Mouse (Mus musculus) hindbrain, embryonic 11.5 days (tissue): ENCODE data around the gene Armc2. TPM values are rescaled to one million over a fixed set of nuclear protein-coding genes. Genes with fewer than 3 reads are reported as not detected.

Source experiments
- ATAC-seq: fragments of 200-750 bp; cut with Nextera tagmentation; 2 replicates; pipeline ENCODE4 v1.8.0; 2017; ENCODE audit warnings: mild to moderate bottlenecking, moderate TSS enrichment, moderate library complexity; ENCODE audit not compliant: low FRiP score
- DNase-seq: peaks from one replicate; pipeline ENCODE4 v3.0.0-alpha.2; 2015; ENCODE audit warnings: low spot score
- H3K27ac ChIP-seq: fragments of 300-500 bp; sonication (generic); 2 replicates; pipeline ENCODE4 v1.5.1; 2014; ENCODE audit warnings: mild to moderate bottlenecking, low read depth, low read length
- H3K27me3 ChIP-seq: fragments of 300-500 bp; sonication (generic); 2 replicates; pipeline ENCODE4 v1.6.1; 2014; ENCODE audit warnings: mild to moderate bottlenecking, low read length, moderate library complexity, mixed read lengths; ENCODE audit not compliant: control insufficient read depth, insufficient read depth
- H3K36me3 ChIP-seq: fragments of 300-500 bp; sonication (generic); 2 replicates; pipeline ENCODE4 v1.6.1; 2014; ENCODE audit warnings: mild to moderate bottlenecking, low read length, moderate library complexity, mixed read lengths; ENCODE audit not compliant: control insufficient read depth, insufficient read depth
- H3K4me1 ChIP-seq: fragments of 300-500 bp; sonication (generic); replicated peaks from 2 replicates; pipeline ENCODE4 v1.6.1; 2014; ENCODE audit warnings: low read length, mixed read lengths; ENCODE audit not compliant: control insufficient read depth, insufficient read depth
- H3K4me2 ChIP-seq: fragments of 300-500 bp; sonication (generic); replicated peaks from 2 replicates; pipeline ENCODE4 v1.6.1; 2014; ENCODE audit warnings: mild to moderate bottlenecking, low read depth, low read length
- H3K4me3 ChIP-seq: fragments of 300-500 bp; sonication (generic); 2 replicates; pipeline ENCODE4 v1.5.1; 2014; ENCODE audit warnings: low read depth, low read length
- H3K9ac ChIP-seq: fragments of 300-500 bp; sonication (generic); 2 replicates; pipeline ENCODE4 v1.6.1; 2014; ENCODE audit warnings: low read depth, low read length
- H3K9me3 ChIP-seq: fragments of 300-500 bp; sonication (generic); 2 replicates; pipeline ENCODE4 v1.6.1; 2016; ENCODE audit warnings: low read length; ENCODE audit not compliant: control insufficient read depth
- WGBS: fragments of 180-500 bp; shearing (Covaris S2); extraction: QIAGEN DNeasy Blood & Tissue Kit; methylation state at CpG from one replicate; pipeline ENCODE4 v1.1.7; 2014; 5-methylcytosine and 5-hydroxymethylcytosine counted together
- polyA plus RNA-seq: library from polyadenylated mRNA; unstranded; fragments of >200 nt; fragmentation: Nextera tagmentation; extraction: Ambion mirVana; gene quantifications from 2 replicates; pipeline ENCODE4 v1.2.1, GENCODE M21; 2014

Gene Armc2
- polyA plus RNA-seq, 1 experiment from 2014 or later = 3.2 TPM

- no peaks in the 10 kb centered on the region for H3K27me3 ChIP-seq
- ATAC-seq = no peak
- no peak overlapping the region for H3K4me2 ChIP-seq
- no peak overlapping the region for H3K9ac ChIP-seq
- 79% methylated on average over 1 of the region's 1 CpGs for WGBS
- H3K9me3 ChIP-seq = no peaks in the 10 kb centered on the region
- H3K27ac ChIP-seq = no peak overlapping the region
- no peaks in the 10 kb centered on the region for H3K4me1 ChIP-seq
- H3K4me3 ChIP-seq = no peak overlapping the region
- DNase-seq = no peak
- H3K36me3 ChIP-seq = no peaks in the 10 kb centered on the region
Measured at GRCm38 (mm10) chr10:42004056-42004455, 14.2 kb downstream of the Armc2 start.

- DNase-seq (no peak), ATAC-seq (no peak)
- H3K36me3 ChIP-seq = no peaks in the 10 kb centered on the region
- no peak overlapping the region for H3K4me2 ChIP-seq
- no peak overlapping the region for H3K4me3 ChIP-seq
- no peak overlapping the region for H3K27ac ChIP-seq
- 76% methylated on average over 1 of the region's 1 CpGs for WGBS
- H3K9me3 ChIP-seq = no peaks in the 10 kb centered on the region
- no peak overlapping the region for H3K9ac ChIP-seq
- H3K27me3 ChIP-seq = no peaks in the 10 kb centered on the region
- no peaks in the 10 kb centered on the region for H3K4me1 ChIP-seq
Measured at GRCm38 (mm10) chr10:42003576-42003975, 14.7 kb downstream of the Armc2 start.

- no peak overlapping the region for H3K4me3 ChIP-seq
- no peak overlapping the region for H3K9ac ChIP-seq
- 74% methylated on average over 7 of the region's 7 CpGs for WGBS
- H3K4me2 ChIP-seq = no peak overlapping the region
- DNase-seq = no peak
- no peaks in the 10 kb centered on the region for H3K36me3 ChIP-seq
- no peak overlapping the region for H3K27ac ChIP-seq
- H3K9me3 ChIP-seq = no peaks in the 10 kb centered on the region
- no peak for ATAC-seq
- H3K4me1 ChIP-seq = no peaks in the 10 kb centered on the region
- no peaks in the 10 kb centered on the region for H3K27me3 ChIP-seq
Measured at GRCm38 (mm10) chr10:42002436-42002835, 15.8 kb downstream of the Armc2 start.

GRCm38 (mm10) chr10:42001260-42001659 lies 17.0 kb downstream of the Armc2 start:
- H3K36me3 ChIP-seq = no peaks in the 10 kb centered on the region
- H3K4me2 ChIP-seq = no peak overlapping the region
- no peak overlapping the region for H3K9ac ChIP-seq
- ATAC-seq (no peak), DNase-seq (no peak)
- H3K27ac ChIP-seq = no peak overlapping the region
- no peaks in the 10 kb centered on the region for H3K9me3 ChIP-seq
- H3K27me3 ChIP-seq = no peaks in the 10 kb centered on the region
- H3K4me1 ChIP-seq = no peaks in the 10 kb centered on the region
- no peak overlapping the region for H3K4me3 ChIP-seq
- WGBS = 90% methylated on average over 3 of the region's 3 CpGs

- no peaks in the 10 kb centered on the region for H3K9me3 ChIP-seq
- no peak overlapping the region for H3K4me3 ChIP-seq
- no peak overlapping the region for H3K27ac ChIP-seq
- H3K9ac ChIP-seq = no peak overlapping the region
- WGBS = 82% methylated on average over 1 of the region's 1 CpGs
- H3K4me2 ChIP-seq = no peak overlapping the region
- no peak for ATAC-seq
- no peak for DNase-seq
- no peaks in the 10 kb centered on the region for H3K4me1 ChIP-seq
- no peaks in the 10 kb centered on the region for H3K27me3 ChIP-seq
- H3K36me3 ChIP-seq = no peaks in the 10 kb centered on the region
Measured at GRCm38 (mm10) chr10:41997691-41998178, 20.5 kb downstream of the Armc2 start.

GRCm38 (mm10) chr10:41996157-41996556 lies 22.1 kb downstream of the Armc2 start:
- Histone ChIP-seq H3K4me1 (0 out of 2 replicates have a peak, but pooled peaks cover 4% of the 10 kb centered on the region), H3K27me3 (no peaks in the 10 kb centered on the region; the same call in 1 of the 2 replicates), H3K4me3 (no peak overlapping the region), H3K9me3 (no peaks in the 10 kb centered on the region), H3K9ac (no peak overlapping the region), H3K27ac (no peak overlapping the region), H3K4me2 (no peak overlapping the region), H3K36me3 (no peaks in the 10 kb centered on the region)
- WGBS = 56% methylated on average over 8 of the region's 8 CpGs
- no peak for ATAC-seq
- DNase-seq = no peak

GRCm38 (mm10) chr10:41995051-41995450 lies 23.2 kb downstream of the Armc2 start:
- H3K27me3 ChIP-seq = peaks cover 2% of the 10 kb centered on the region; the same call in 1 of the 2 replicates
- 70% methylated on average over 2 of the region's 2 CpGs for WGBS
- H3K36me3 ChIP-seq = no peaks in the 10 kb centered on the region
- H3K4me1 ChIP-seq = 0 out of 2 replicates have a peak, but pooled peaks cover 4% of the 10 kb centered on the region
- H3K9ac ChIP-seq = no peak overlapping the region
- no peak overlapping the region for H3K27ac ChIP-seq
- DNase-seq (no peak), ATAC-seq (no peak)
- H3K4me3 ChIP-seq = no peak overlapping the region
- H3K4me2 ChIP-seq = no peak overlapping the region
- H3K9me3 ChIP-seq = no peaks in the 10 kb centered on the region

- WGBS = 53% methylated on average over 4 of the region's 4 CpGs
- H3K27me3 ChIP-seq = peaks cover 2% of the 10 kb centered on the region; the same call in 1 of the 2 replicates
- H3K9ac ChIP-seq = no peak overlapping the region
- no peaks in the 10 kb centered on the region for H3K36me3 ChIP-seq
- DNase-seq (no peak), ATAC-seq (no peak)
- no peaks in the 10 kb centered on the region for H3K9me3 ChIP-seq
- no peak overlapping the region for H3K27ac ChIP-seq
- H3K4me1 ChIP-seq = 0 out of 2 replicates have a peak, but pooled peaks cover 4% of the 10 kb centered on the region
- H3K4me3 ChIP-seq = no peak overlapping the region
- no peak overlapping the region for H3K4me2 ChIP-seq
Measured at GRCm38 (mm10) chr10:41994578-41994977, 23.7 kb downstream of the Armc2 start.

- 0 out of 2 replicates have a peak, but pooled peaks cover 4% of the 10 kb centered on the region for H3K4me1 ChIP-seq
- WGBS = 66% methylated on average over 5 of the region's 5 CpGs
Measured at GRCm38 (mm10) chr10:41992059-41992440, 26.2 kb downstream of the Armc2 start.

More at GRCm38 (mm10) chr10:41992059-41992440, 26.2 kb downstream of the Armc2 start:
- peaks cover 2% of the 10 kb centered on the region; the same call in 1 of the 2 replicates for H3K27me3 ChIP-seq
- H3K4me3 ChIP-seq = no peak overlapping the region
- no peak overlapping the region for H3K27ac ChIP-seq
- H3K4me2 ChIP-seq = no peak overlapping the region
- ATAC-seq (no peak), DNase-seq (no peak)
- no peaks in the 10 kb centered on the region for H3K9me3 ChIP-seq
- no peak overlapping the region for H3K9ac ChIP-seq
- no peaks in the 10 kb centered on the region for H3K36me3 ChIP-seq
